Mouse (Mus musculus) myocyte (in vitro differentiated cells): ENCODE measurements around the gene Lhfpl1. TPM values are rescaled to one million over a fixed set of nuclear protein-coding genes. Genes with fewer than 3 reads are reported as not detected.

Experiments
- H3K27me3 ChIP-seq: one replicate; pipeline ENCODE4 v1.6.1; 2011; ENCODE audit not compliant: control insufficient read depth, insufficient read depth, insufficient read length
- H3K36me3 ChIP-seq: one replicate; pipeline ENCODE4 v1.6.1; 2011; ENCODE audit not compliant: control insufficient read depth, insufficient read depth
- H3K4me2 ChIP-seq: one replicate; pipeline ENCODE4 v1.6.1; 2011; ENCODE audit warnings: low read depth, control low read depth
- H3K4me3 ChIP-seq: one replicate; pipeline ENCODE4 v1.5.1; 2011; ENCODE audit warnings: mild to moderate bottlenecking, control low read depth, moderate library complexity
- H3K79me2 ChIP-seq: one replicate; pipeline ENCODE4 v1.6.1; 2011; ENCODE audit not compliant: control insufficient read depth, insufficient read depth
- H3ac ChIP-seq: one replicate; pipeline ENCODE4 v1.6.1; 2011; ENCODE audit not compliant: control insufficient read depth, insufficient read length
- CEBPB ChIP-seq: IDR thresholded peaks from 2 replicates; pipeline ENCODE4 v1.6.1; 2011; ENCODE audit warnings: mild to moderate bottlenecking, moderate library complexity; ENCODE audit not compliant: poor library complexity, insufficient read depth, severe bottlenecking
- E2F4 ChIP-seq: IDR thresholded peaks from one replicate; pipeline ENCODE4 v1.6.1; 2011; ENCODE audit warnings: mild to moderate bottlenecking, control low read depth, moderate library complexity; ENCODE audit not compliant: insufficient read depth
- MAX ChIP-seq: IDR thresholded peaks from one replicate; pipeline ENCODE4 v1.6.1; 2011; ENCODE audit warnings: low read depth, mild to moderate bottlenecking, control low read depth
- MYOD1 ChIP-seq, 3 experiments: IDR thresholded peaks; one replicate each; pipeline ENCODE4 v1.6.1; 2011; ENCODE audit warnings: control low read depth in 2 of 3, low read depth in 2 of 3, mild to moderate bottlenecking in 2 of 3, moderate library complexity in 1 of 3; ENCODE audit not compliant: insufficient read length in 2 of 3, control insufficient read depth in 1 of 3
- MYOG ChIP-seq, 3 experiments: IDR thresholded peaks; one replicate each; pipeline ENCODE4 v1.6.1; 2011; ENCODE audit warnings: control low read depth in 2 of 3, low read depth in 2 of 3, mild to moderate bottlenecking in 2 of 3; ENCODE audit not compliant: insufficient read length in 2 of 3, control insufficient read depth in 1 of 3, insufficient read depth in 1 of 3
- POLR2A ChIP-seq: IDR thresholded peaks from one replicate; pipeline ENCODE4 v1.6.1; 2011; ENCODE audit warnings: low read depth, mild to moderate bottlenecking, control low read depth, moderate library complexity; ENCODE audit not compliant: insufficient read length
- POLR2AphosphoS2 ChIP-seq: IDR thresholded peaks from one replicate; pipeline ENCODE4 v1.6.1; 2011; ENCODE audit warnings: low read depth, control low read depth; ENCODE audit not compliant: insufficient read length
- REST ChIP-seq: IDR thresholded peaks from one replicate; pipeline ENCODE4 v1.6.1; 2011; ENCODE audit warnings: mild to moderate bottlenecking, control low read depth, moderate library complexity; ENCODE audit not compliant: insufficient read depth, insufficient read length
- SRF ChIP-seq: IDR thresholded peaks from one replicate; pipeline ENCODE4 v1.6.1; 2011; ENCODE audit warnings: low read depth; ENCODE audit not compliant: control insufficient read depth, insufficient read length
- TCF12 ChIP-seq: IDR thresholded peaks from one replicate; pipeline ENCODE4 v1.6.1; 2011; ENCODE audit warnings: mild to moderate bottlenecking, control low read depth; ENCODE audit not compliant: poor library complexity, insufficient read depth, severe bottlenecking
- TCF3 ChIP-seq: IDR thresholded peaks from one replicate; pipeline ENCODE4 v1.6.1; 2011; ENCODE audit warnings: low read depth, control low read depth; ENCODE audit not compliant: insufficient read length
- USF1 ChIP-seq: IDR thresholded peaks from one replicate; pipeline ENCODE4 v1.6.1; 2011; ENCODE audit warnings: low read depth, mild to moderate bottlenecking, control low read depth, moderate library complexity
- polyA plus RNA-seq: library from polyadenylated mRNA; unstranded; fragments of >200 nt; fragmentation: generic; extraction: Trizol; gene quantifications from one replicate; pipeline ENCODE4 v1.2.1, GENCODE M21; 2012; ENCODE audit warnings: missing spikeins

Gene Lhfpl1
- polyA plus RNA-seq, 1 experiment, result 0.10 TPM

- H3ac ChIP-seq, result no peak overlapping the region
- H3K4me2 ChIP-seq, result no peak overlapping the region
- TF ChIP-seq USF1 (no peak), POLR2A (no peak), E2F4 (no peak), MYOD1 (IDR thresholded peaks at IDR 0.05; ENCODE audit: control insufficient read depth in 1 of 3, insufficient read length in 2 of 3, low read depth in 2 of 3) (no peak), TCF12 (no peak), MYOG (IDR thresholded peaks at IDR 0.05; ENCODE audit: control insufficient read depth in 1 of 3, insufficient read depth in 1 of 3, insufficient read length in 2 of 3, low read depth in 2 of 3) (no peak), TCF3 (no peak)
- H3K27me3 ChIP-seq, result no peaks in the 10 kb centered on the region
- H3K36me3 ChIP-seq, result no peaks in the 10 kb centered on the region
- no peak overlapping the region for H3K4me3 ChIP-seq
- H3K79me2 ChIP-seq, result no peaks in the 10 kb centered on the region
These were observed 77.1 kb downstream of the Lhfpl1 start for GRCm38 (mm10) chrX:145271768-145272167.

- Histone ChIP-seq H3K79me2 (no peaks in the 10 kb centered on the region), H3ac (no peak overlapping the region), H3K36me3 (no peaks in the 10 kb centered on the region), H3K27me3 (no peaks in the 10 kb centered on the region), H3K4me3 (no peak overlapping the region), H3K4me2 (no peak overlapping the region)
- TF ChIP-seq MYOD1 (IDR thresholded peaks at IDR 0.05; ENCODE audit: control insufficient read depth in 1 of 3, insufficient read length in 2 of 3, low read depth in 2 of 3) (no peak), TCF3 (no peak), REST (no peak), POLR2A (no peak), CEBPB (no peak), SRF (no peak), POLR2AphosphoS2 (no peak), MAX (no peak), E2F4 (no peak), USF1 (no peak), TCF12 (no peak), MYOG (IDR thresholded peaks at IDR 0.05; ENCODE audit: control insufficient read depth in 1 of 3, insufficient read depth in 1 of 3, insufficient read length in 2 of 3, low read depth in 2 of 3) (no peak)
These were observed 87.1 kb downstream of the Lhfpl1 start for GRCm38 (mm10) chrX:145261803-145262202.

Other genes starting within 250 kb of the Lhfpl1 start
- 5.7 TPM for gene Amot, start 156.1 kb upstream of the Lhfpl1 start, polyA plus RNA-seq